In the genomic region with DNA sequence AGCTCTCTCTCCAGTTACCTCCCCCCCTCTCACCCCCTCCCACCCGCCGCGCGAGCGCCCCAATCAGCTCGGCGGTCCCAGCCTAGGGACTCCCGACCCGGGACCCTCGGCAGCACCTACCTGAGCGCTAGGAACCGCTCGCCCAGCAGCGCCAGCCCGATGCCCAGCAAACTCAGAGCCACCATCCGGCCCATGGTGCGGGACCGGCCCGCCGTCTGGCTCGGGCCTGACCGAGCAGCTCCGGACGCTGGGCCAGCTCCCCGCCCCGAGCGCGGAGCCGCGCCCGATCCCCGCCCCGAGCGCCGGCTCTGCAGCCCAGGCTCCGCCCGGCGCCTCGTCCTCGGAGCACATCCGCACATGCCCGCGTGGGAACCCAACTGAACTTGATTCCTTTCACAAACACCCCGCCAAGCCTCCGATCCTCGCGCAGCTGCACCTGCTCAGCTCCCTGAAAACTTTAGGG, we compare ENCODE assay signal across 8 mouse cellular contexts. TPM values are rescaled to one million over a fixed set of nuclear protein-coding genes. Genes with fewer than 3 reads are reported as not detected.
A peak's percentile ranks its signal among the peaks of the same experiment; 100 is the strongest.
DNase-seq lines count a peak whose midpoint lies in the region; ATAC-seq lines count a peak whose summit lies in the region.

A gene (minus strand): TSS at position 364 of the 463 bp plus-strand sequence.

- H3K27me3 ChIP-seq in hindbrain, embryonic 15.5 days = no peaks in the 10 kb centered on the region; the same call in 1 of the 2 replicates
- no peaks in the 10 kb centered on the region for H3K27me3 ChIP-seq in megakaryocyte, embryonic 14.5 days (replicated peaks)

- H3K36me3 ChIP-seq in hindbrain, embryonic 15.5 days = no peaks in the 10 kb centered on the region
- H3K36me3 ChIP-seq in megakaryocyte, embryonic 14.5 days (replicated peaks; ENCODE audit: low read length) = peaks cover 23% of the 10 kb centered on the region

- peak; percentile 92 for DNase-seq in NIH3T3 (ENCODE audit: low read depth)
- peak; percentile 52 to 68 for DNase-seq in cerebellum, postnatal 25 days
- DNase-seq in gastrocnemius, adult 18-20 months (ENCODE audit: low spot score) = peak; percentile 81
- peak; percentile 11 to 13 for DNase-seq in left cerebral cortex, adult 8-10 months (ENCODE audit: low spot score in 2 of 2)
- DNase-seq in right cerebral cortex, postnatal 14 days = peak; percentile 42
- DNase-seq in urinary bladder, postnatal 4 days (ENCODE audit: low spot score in 2 of 2) = peak; percentile 80 to 82

- ATAC-seq in hindbrain, embryonic 15.5 days (ENCODE audit: low FRiP score, low read depth) = peak; percentile 93

- H3K4me3 ChIP-seq in hindbrain, embryonic 15.5 days = peak within 1 kb of the TSS; percentile 68
- peak within 1 kb of the TSS; percentile 95 for H3K4me3 ChIP-seq in megakaryocyte, embryonic 14.5 days (replicated peaks)

- H3K27ac ChIP-seq in hindbrain, embryonic 15.5 days (replicated peaks) = peak within 1 kb of the TSS; percentile 82

- H3K4me1 ChIP-seq in hindbrain, embryonic 15.5 days (replicated peaks) = peaks cover 8% of the 10 kb centered on the region; the same call in 1 of the 2 replicates
- H3K4me1 ChIP-seq in megakaryocyte, embryonic 14.5 days = peaks cover 44% of the 10 kb centered on the region

- peak within 1 kb of the TSS; percentile 63 for H3K9ac ChIP-seq in hindbrain, embryonic 15.5 days

- WGBS in hindbrain, embryonic 15.5 days = under 1% methylated on average over 34 of the region's 47 CpGs

- H3K4me2 ChIP-seq in hindbrain, embryonic 15.5 days = peak within 1 kb of the TSS; percentile 100

- no peaks in the 10 kb centered on the region for H3K9me3 ChIP-seq in hindbrain, embryonic 15.5 days
- no peaks in the 10 kb centered on the region for H3K9me3 ChIP-seq in megakaryocyte, embryonic 14.5 days

RNA-seq across cellular contexts. Expression of the gene that starts here (rescaled TPM):
- total RNA-seq in gastrocnemius, adult 18-20 months (2021) = 10 to 100 TPM; 18.2 to 19.2 TPM
- 33.9 and 34.4 TPM in 2 replicates for polyA plus RNA-seq in hindbrain, embryonic 15.5 days (2015; fragmentation: Nextera tagmentation; extraction: Ambion mirVana)
- total RNA-seq in left cerebral cortex, adult 8-10 months (2022) = 10 to 100 TPM; 20.8 to 24.2 (median 23.0) TPM
- polyA plus RNA-seq in megakaryocyte, embryonic 14.5 days (2012; ENCODE audit: insufficient read depth, low replicate concordance) = 10.8 and 24.3 TPM in 2 replicates

Comparison
In these comparisons a context has a peak if more than half of its experiments do, and no peak if none do; other contexts are left out.
1. Peak in every context shown above with its lines: DNase-seq, ATAC-seq, H3K4me3 ChIP-seq and H3K27ac ChIP-seq.
2. DNase-seq: peak in every context shown above with its lines; median percentile 92 in NIH3T3; 81 in gastrocnemius, adult 18-20 months; 81 in urinary bladder, postnatal 4 days; 60 in cerebellum, postnatal 25 days; 42 in right cerebral cortex, postnatal 14 days; 12 in left cerebral cortex, adult 8-10 months.